Mouse (Mus musculus) bone marrow macrophage, adult 2 months (primary cell): Measurements from ENCODE around the gene Rtkn2.

Experiments
- CTCF ChIP-seq: IDR thresholded peaks from 2 replicates; pipeline ENCODE4 v1.5.1; 2012; ENCODE audit warnings: low read depth, mild to moderate bottlenecking, low read length, moderate library complexity
- POLR2A ChIP-seq: IDR thresholded peaks from 2 replicates; pipeline ENCODE4 v1.6.1; 2012; ENCODE audit warnings: mild to moderate bottlenecking, low read depth, low read length, borderline replicate concordance

DNA sequence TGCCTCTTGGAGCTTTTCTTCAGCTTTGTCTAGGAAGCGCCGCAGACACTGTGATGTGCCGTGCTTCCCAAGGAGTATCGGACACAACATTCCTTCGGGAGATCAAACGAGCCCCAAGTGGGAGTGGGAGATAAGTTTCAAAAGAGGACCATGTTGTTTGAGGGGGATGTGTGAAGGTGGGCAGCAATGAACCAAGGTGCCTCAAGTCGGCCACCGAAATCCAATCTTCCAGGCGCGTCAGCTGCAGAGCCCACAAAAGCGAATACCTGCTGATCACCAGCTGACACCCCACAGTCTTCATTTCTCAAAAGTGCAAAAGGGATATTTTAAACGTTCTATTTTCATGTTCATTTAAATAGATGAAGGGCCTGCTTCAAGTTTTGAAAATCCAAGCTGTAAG, 39.8 kb upstream of the Rtkn2 start:
- TF ChIP-seq CTCF (no peak), POLR2A (no peak)
